Mouse (Mus musculus) frontal cortex, postnatal 10 days (tissue): ENCODE measurements around the gene Ubtf.
A peak's percentile ranks its signal among the peaks of the same experiment; 100 is the strongest.
"Not testable (repeated sequence)": the region's sequence is repeated elsewhere in the genome, so short reads cannot be mapped to it uniquely, and the experiment has no call there.

Experiments used
- DNase-seq, 2 experiments: peaks; one replicate each; pipeline ENCODE4 v3.0.0; 2022; ENCODE audit warnings: low spot score in 2 of 2, mixed read lengths in 1 of 2

The Ubtf gene

GRCm38 (mm10) chr11:102296491-102297472, 22.8 kb downstream of the Ubtf start, which contains the start of gene Atxn7l3:
Gene Atxn7l3, minus strand, starts transcription at chr11:102296631.
- peak; percentile 96 to 98 for DNase-seq

GRCm38 (mm10) chr11:102295598-102296471, 23.7 kb downstream of the Ubtf start:
- DNase-seq, result peak in 1 of 2 experiments; percentile 56

GRCm38 (mm10) chr11:102294887-102295597, 24.5 kb downstream of the Ubtf start:
- no peak for DNase-seq

GRCm38 (mm10) chr11:102294416-102294815, 25.1 kb downstream of the Ubtf start:
- DNase-seq, result no peak

GRCm38 (mm10) chr11:102293971-102294370, 25.6 kb downstream of the Ubtf start:
- no peak for DNase-seq

- no peak for DNase-seq
Observed at GRCm38 (mm10) chr11:102291051-102291535, 28.4 kb downstream of the Ubtf start.

- no peak for DNase-seq
Observed at GRCm38 (mm10) chr11:102290141-102290540, 29.4 kb downstream of the Ubtf start.

- no peak for DNase-seq
Observed at GRCm38 (mm10) chr11:102289511-102290100, 29.9 kb downstream of the Ubtf start.

GRCm38 (mm10) chr11:102288913-102289312, 30.6 kb downstream of the Ubtf start:
- no peak for DNase-seq

GRCm38 (mm10) chr11:102288027-102288804, 31.3 kb downstream of the Ubtf start:
- no peak for DNase-seq

- no peak for DNase-seq
Observed at GRCm38 (mm10) chr11:102287485-102287884, 32.1 kb downstream of the Ubtf start.

- peak in 1 of 2 experiments; percentile 69 for DNase-seq
Observed at GRCm38 (mm10) chr11:102285095-102285834, 34.3 kb downstream of the Ubtf start.

GRCm38 (mm10) chr11:102284501-102285094, 34.9 kb downstream of the Ubtf start, which contains the start of gene Tmub2:
Gene Tmub2, plus strand, starts transcription at chr11:102284931.
- peak; percentile 94 to 95 for DNase-seq

GRCm38 (mm10) chr11:102283922-102284321, 35.6 kb downstream of the Ubtf start:
- no peak for DNase-seq

- not testable (repeated sequence) for DNase-seq
Observed at GRCm38 (mm10) chr11:102280267-102280666, 39.3 kb downstream of the Ubtf start.

- DNase-seq, result no peak
Observed at GRCm38 (mm10) chr11:102279595-102279994, 39.9 kb downstream of the Ubtf start.

GRCm38 (mm10) chr11:102277754-102278153, 41.8 kb downstream of the Ubtf start:
- no peak for DNase-seq

- DNase-seq, result no peak
Observed at GRCm38 (mm10) chr11:102276411-102276915, 43.1 kb downstream of the Ubtf start.
